Mouse (Mus musculus): ENCODE results near the gene Ddx52.

Ddx52 gene

DNA sequence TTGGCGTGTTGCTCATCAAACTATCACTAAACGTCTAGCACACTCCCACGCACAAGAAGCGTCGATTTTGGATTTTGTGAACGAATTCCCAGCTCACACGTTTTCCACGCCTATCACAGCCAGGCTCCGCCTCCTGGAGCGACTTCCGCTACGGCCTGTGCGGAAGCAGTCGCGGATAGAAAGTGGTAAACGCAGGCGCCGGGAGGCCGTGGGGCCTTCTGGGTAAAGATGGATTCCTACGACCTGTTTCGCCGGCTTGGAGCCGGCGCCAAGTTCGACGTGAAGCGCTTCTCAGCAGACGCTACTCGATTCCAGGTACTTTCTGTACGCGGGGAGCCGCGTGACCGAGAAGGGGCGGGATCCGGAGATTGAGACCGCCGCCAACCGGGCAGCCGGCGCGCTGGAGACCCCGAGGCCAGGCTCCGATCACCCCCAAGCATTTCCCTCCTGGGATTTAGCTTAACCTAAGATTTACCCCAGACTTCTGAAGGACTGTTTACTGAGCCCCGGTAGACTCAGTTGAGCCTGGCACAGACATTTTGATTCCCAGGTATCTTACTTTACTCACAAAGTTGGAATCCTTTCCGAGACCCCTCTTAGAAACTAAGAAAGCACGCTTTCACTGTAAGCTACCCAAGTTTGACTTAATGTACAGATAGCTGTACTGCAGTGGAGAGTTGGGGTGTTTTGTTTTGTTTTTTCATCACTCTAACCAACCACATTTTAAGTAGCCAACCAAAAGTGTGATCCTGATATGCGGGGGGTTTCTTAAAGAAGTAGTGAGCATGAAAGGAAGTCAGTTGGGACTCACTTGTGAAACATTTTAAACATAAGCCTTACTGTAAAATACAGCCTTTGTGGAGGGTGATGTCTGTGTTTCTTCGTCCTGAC is at the start of gene Ddx52:
TSS of gene Ddx52 (plus strand) at position 113 of the 891 bp plus-strand sequence.
- in situ Hi-C loops (cut with MboI, MseI) = no loop called here

DNA sequence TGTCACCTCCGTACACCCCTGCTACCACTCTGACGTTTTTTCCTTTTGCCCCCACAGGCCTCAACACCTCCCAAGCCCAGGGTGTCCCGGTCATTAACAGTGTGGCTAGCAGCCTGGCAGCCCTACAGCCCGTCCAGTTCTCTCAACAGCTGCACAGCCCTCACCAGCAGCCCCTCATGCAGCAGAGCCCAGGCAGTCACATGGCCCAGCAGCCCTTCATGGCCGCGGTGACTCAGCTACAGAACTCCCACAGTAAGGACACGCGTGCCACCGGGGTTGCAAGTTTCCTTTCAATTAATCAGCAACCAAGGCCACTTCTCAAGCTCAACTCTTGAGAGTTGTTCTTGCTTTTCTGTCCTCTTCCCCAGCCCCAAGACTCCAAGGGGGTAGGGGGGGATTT is 48.5 kb upstream of the Ddx52 start:
- in situ Hi-C loops (cut with MboI, MseI) = no loop called here

DNA sequence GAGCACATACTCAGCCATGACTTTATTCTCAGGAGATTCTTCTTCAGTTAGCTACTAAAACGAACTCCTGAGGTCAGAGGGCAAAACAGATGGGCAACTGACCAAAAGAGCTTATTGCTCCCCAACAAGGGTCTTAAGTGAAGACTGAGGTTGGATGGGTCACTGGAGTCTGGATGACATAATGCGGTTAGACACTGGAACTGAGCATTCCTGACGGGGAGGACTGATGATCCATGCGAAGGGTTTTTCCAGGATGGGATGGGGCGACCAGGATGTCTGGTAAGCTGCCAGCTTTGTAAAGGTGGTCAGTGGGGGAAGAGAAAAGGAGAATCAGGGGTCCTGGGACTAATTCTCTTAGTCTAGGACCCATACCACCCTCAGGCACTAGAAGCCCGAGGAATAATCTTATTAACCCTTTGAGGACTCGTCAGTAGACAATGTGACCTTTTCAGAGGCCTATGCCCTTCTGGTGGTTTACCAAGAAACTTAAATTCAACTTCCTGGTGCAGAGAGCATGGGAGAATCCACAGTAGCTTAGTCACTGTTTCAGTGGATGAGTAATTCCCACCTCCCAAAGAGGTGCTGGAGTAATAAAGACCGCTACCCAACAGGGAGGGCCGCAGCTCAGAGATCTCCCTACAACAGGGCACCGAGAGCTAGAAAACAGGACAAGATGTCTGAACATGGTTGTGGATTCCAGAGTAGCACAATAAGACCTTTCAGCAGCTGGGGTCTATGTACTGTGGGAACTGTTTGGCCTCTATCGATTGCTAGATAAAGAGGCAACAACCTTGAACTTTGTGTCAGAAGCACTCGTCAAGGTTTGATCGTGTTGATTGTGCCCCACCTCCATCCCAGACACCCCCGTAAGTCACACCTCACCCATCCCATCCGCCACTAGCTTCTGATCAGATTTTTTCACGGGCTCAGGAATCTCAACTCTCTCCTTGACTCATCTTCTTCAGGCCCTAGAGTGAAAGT is 45.1 kb upstream of the Ddx52 start:
- in situ Hi-C loops (cut with MboI, MseI) = no loop called here

DNA sequence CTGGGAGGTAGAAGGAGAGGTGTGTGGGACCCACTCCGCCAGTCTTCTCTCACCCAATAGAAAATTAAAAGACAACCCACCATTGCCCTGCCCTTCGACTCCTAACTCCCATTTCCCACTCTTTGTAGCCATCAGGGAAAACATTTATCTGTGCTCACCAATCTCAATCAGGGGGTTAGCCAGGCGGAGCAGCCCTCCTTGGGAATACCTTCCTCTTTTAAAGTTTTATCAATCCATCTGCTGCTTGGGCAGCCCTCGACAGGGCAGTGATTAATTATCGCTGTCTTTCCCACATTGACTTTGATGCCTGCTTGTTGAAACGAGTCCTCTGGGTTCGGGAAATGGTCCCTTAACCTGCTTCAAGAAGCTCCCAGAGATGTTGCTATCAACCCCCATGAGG is 44.3 kb upstream of the Ddx52 start:
- in situ Hi-C loops (cut with MboI, MseI) = no loop called here

DNA sequence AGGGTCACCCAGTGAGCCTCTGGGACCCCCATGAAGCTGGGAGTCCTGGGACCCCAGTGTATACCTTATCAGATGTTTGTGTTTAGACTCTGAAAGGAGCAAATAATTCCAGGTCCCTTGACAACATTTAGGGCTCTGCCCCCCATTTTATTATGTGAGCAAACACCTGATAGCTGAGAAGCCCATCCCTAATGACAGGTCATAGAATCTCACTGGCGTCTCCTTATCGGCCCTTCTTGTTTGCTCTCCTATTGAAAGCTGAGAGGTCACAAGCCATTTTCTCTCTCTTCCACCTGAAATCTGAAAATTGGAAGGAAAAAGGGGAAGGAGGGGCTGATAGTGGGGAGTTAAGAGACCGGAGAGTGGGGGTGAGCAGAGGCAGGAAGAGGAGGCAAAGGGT is 39.0 kb upstream of the Ddx52 start:
- in situ Hi-C loops (cut with MboI, MseI) = no loop called here

DNA sequence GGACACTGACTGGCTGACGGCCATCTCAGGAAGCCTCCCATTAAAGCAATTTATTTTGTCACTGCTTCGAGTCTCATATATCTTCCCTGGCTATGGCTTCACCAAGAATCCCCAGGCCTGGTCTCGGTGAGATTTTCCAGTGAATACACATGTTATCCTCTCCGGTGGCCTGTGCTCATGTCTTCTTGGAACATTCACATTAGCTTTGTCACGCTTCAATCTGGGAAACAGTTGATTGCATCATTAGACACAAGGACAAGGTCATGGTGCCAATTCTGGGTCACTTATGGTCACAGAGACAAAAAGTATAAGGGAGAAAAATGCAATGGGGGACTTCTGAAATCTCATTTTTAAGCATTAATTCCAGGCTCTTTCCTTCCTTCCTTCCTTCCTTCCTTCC is 36.1 kb upstream of the Ddx52 start:
- in situ Hi-C loops (cut with MboI, MseI) = no loop called here

DNA sequence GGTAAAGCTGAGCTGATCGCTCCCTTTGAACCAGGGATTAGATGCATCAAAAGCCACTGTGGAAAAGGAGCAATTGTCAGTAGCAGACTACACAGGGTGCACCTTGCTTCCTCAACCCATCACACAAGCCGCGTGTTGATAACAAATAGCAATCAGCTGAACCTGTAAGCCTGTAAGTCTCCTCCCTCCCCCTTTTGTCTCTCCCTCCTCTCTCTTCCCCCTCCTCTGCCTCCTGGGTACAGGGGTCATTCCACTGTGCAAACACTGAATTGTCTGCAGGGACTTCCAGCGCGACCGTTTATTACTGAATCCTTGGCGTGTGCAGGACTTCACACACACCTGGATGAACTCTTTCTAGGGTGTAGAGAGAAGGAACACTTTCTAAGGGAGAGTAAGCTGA is 33.5 kb upstream of the Ddx52 start:
- in situ Hi-C loops (cut with MboI, MseI) = no loop called here

DNA sequence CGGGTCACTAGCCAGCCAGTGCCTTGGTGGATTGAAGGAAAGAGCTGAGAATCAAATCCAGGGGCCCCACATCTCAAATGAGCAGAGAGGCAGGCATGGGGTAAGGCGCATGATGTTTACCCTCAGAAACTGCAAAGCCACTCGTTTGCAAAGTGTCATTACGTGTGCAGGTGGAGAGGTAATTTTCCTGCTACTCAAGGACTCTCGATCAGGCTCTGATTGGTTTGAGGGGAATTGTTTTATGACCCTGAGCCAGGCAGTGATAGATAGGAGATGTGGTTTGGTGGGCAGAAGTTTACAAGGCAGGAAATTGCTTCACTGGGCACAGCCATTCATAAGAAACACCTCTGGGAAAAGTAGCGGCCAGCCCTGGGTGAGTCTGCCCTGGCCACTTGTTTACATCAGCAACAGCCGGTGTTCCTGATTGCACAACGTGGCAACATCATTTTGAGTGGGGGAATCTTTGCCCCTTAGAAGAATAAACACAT is 28.0 kb upstream of the Ddx52 start:
- in situ Hi-C loops (cut with MboI, MseI) = no loop called here

DNA sequence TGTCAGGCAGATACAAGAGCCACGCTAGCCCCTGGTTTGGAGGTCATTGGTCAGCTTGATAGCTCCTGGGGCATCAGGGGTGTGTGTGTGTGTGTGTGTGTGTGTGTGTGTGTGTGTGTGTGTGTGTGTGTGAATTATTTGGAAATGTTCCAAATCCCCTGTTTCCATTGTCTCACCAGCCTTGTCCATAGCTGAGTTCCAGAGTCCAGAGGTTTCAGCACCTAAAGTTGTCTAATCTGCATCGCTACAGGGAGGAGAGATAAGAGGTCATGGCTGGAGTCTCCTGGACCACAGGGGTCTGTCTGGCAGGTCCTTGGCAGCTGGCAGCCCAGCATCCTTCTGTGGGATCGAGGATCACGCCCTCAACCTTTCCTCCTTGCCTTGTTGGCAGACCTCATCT is 27.4 kb upstream of the Ddx52 start:
- in situ Hi-C loops (cut with MboI, MseI) = no loop called here

DNA sequence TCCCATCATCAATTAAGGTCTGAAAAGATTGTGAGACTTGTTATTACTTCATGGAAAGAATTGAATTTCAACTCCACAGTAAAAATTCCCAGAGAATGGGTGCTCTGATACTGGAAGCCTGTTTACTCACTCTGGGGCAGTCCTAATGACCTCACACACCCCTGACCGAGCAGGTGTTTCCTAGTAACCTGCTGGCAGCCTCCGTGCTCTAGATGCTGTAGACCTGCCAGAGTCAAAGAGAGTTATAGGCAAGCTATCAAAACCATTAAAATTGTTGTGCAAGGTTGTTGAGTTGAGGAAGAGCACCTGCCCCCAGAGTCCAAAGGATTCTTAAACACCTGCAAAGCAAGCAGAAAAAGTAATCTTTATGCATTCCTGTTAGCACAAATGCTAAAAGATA is 19.3 kb upstream of the Ddx52 start:
- in situ Hi-C loops (cut with MboI, MseI) = no loop called here

DNA sequence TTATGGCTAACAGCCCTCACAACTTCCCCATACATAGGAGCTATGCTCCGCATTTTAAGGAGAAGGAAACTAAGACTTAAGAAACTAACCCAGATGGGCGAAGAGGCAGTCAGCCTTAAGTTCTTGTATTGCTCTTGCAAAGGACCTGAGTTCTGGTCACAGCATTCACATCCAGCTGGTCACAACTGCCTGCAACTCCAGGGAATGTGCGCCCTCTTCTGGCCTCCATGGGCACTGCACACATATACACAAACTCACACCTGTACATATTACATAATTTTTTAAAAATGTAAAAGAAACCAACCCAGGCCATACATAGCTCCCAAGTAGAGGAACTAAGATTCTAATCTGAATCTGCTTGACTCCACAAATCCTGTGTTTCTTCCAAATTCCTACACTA is 14.8 kb upstream of the Ddx52 start:
- in situ Hi-C loops (cut with MboI, MseI) = loop anchor here (5.0 kb wide), 1 partner anchor 125 kb away; no protein-coding TSS in a partner anchor

DNA sequence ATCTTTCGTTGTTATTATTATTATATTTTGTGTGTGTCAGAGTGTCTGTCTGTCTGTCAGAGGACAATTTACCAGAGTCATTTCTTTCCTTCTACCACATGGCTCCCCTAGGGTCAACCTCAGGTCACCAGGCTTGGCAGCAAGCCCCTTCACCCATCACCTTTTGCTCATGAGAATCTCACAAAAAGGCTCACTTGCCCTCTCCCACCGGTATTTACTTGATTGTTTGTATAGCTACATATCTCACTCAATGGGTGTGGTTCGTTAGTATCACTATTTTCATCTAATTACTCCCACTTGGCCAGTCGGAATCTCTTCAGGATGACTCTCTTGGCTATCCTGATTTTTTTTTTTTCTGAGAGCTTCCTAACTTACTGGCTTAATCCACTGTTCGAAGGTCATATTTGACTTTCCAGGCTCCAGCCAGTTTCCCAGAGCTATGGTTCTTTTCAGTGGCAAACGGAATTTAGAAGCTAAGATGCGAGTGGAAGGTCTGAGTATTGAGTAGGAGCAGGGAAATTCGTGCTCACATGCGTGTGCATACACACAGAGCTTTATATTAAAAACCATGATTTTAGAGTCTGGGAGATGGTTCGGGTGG is 9.3 kb upstream of the Ddx52 start:
- in situ Hi-C loops (cut with MboI, MseI) = no loop called here

DNA sequence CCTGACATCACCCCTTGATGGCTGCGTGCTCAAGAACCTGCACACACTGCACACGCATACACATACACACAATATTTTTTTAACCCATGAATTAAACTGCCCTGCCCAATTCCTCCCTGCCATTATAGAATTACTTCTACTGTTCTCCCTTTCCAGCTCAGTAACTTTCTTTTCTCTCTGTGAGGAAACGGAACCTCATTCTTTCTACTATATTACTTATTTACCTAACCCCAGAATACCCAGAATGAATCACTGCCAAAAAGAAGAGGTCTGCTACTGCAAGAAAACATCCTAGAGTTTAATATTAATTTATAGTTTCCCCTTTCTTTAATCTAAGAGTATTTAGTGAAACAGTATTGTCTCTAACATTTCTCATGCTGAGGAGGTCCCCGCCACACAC is 8.5 kb upstream of the Ddx52 start:
- in situ Hi-C loops (cut with MboI, MseI) = no loop called here

DNA sequence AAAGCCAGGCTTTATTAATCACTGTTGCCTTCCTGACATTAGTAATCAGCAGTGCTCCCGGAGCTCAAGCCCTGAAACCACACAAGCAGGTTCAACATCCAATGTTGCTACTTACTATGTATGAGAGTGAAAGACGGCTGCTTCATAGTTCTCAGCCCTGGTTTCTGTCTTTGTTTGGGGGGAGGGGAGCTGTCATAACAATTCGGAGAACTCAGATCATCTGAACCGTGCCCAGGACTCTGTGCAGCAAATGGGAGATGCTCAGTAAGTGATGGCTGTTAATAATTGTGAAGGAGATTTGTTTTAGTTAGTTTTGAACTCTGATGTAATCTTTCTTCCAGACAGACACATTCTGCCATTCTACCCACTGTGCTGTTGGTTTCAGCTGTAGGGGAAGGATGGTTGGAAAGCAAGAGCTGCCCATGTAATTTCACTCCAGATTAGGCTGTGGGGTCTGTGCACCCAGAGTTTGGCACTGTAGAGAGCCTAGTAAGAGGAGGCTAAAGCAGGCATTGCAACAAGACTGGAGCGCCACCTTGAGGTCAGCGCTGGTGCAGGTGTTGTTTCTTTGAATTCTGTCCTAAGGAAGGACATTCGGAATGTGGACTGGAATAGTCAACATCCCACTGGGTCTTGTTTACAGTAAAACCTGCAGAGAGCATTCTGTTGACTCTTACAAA is 5.7 kb upstream of the Ddx52 start:
- in situ Hi-C loops (cut with MboI, MseI) = no loop called here

DNA sequence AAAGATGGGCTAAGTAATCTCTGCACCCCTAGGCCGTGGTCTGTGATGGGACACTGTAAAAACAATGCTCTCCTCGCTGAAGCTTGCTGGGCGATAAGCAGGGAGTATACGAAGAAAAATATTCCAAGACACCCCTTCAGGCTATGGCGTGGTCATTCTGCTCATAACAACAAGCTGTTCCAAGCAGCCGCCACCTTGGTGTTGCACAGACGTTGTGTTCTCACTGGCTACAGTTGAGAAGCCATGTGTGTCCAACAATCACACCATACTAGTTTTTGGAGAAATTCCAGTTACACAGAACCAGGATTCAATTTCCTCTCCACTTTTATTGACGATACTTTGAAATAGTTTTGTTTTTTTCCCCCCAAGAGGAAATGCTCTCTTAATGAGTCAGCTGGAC is 3.3 kb upstream of the Ddx52 start:
- in situ Hi-C loops (cut with MboI, MseI) = no loop called here

DNA sequence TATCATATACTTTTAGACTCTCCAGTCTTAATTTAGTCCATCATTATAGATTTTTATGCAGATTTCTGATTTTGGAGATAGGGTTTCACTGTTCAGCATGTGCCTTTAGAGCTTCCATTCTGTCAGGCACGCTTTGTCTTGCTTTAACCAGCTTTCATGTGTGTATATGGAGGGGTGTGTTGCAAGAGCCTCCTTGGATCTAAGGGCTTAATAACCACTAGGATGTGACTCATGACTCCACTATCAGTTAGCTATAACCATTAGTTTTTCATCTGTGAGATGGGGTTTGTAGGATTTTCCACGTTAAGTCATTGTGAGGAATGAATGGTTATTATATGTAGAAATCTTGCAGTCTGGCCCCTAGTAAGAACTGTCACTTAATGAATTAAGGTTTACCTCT is 15.0 kb downstream of the Ddx52 start:
- in situ Hi-C loops (cut with MboI, MseI) = no loop called here

DNA sequence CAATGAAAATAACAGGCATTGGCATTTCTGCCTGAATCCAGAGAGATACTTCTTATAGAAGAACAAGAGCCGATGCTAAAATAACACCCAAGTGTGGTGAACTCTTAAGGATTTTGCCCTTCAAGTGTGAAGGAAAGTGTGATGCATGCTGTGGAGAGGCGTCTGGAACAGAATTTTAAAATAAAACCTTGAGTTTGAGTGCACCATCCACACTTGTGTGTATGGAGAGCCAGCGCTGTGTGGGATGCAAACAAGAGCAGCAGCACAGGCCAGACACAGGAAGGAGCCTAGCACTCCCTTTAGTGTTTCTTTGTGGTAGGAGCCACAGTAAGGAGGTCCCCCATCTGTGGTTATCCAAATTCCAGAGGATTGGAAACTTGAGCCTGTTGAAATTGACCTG is 20.1 kb downstream of the Ddx52 start:
- in situ Hi-C loops (cut with MboI, MseI) = no loop called here

DNA sequence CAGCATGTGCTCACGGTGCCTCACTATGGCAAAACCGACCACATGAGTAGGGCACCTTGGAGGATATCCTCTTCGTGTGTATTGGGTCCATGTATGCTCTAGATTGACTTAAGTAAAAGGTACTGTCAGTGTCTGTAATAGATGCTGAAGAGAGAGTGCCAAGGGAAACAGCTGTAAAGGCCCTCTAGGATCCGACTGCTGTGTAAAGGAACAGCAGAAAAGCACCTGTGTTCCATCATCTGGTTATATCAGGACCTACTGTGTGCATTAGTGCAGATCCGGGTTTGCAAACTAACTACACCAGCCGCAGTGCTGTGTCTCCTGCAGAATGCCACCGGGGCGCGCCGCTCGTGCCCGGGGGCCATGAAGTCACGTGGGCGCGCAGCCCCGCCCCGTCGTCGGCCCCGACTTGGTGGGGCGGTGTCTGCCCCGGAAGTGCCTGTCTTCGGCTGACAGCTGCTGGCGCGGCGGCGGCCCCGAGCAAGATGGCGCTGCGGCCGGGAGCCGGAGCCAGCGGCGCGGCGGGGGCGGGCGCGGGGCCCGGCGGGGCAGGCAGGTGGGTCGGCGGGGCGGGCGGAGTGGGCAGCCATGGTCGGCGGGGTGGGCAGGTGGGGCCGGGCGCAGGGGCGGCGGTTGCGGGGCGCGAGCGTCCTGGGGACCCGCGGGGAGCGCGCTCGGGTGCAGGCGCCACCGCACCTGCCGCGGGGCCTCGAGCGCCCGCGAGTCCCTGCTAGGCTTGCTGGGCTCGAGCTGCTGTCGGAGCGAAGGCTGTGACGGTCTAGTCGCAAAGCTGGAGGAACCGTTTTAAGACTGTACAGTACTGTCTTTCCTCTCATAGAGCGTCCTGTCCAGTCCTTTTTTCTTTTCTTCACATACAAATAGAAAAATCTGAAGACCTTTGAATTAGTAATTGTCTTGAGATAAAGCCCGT is 22.4 kb downstream of the Ddx52 start, which contains the start of gene Synrg:
TSS of gene Synrg (plus strand) at position 438 of the 931 bp plus-strand sequence.
- in situ Hi-C loops (cut with MboI, MseI) = no loop called here

DNA sequence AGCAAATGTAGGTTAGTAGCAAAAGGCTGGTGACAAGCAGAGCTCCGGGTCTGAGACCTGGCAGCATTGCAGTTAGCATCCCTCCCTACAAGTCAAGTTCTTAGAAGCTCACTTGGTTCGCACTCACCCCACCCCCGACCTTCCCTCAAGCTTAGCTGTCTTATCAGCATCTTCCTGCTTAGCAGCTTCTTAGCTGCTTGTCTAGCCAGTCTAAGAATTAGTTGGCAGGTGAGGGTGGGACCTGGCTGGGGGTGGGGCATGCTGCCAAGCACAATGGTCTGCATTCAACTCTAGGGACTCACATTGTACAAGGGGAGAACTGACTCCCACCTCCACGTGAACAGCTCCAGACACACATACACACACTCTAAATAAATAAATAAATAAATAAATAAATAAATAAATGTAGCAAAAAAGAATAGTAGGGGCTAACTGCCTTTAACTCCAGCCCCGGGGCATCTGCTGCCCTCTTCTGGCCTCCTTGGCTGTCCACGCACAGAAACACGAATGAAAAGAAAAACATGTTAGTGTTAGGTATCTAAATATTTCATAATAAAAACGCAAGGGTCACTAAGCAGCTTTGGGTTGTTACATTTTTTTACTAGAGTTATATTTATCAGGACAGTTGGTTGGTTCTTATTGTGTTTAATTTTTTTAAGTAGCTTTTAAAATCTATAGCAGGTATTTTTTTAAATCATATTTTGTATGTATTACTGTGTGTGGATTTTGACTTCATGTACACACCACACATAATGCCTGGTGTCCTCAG is 25.8 kb downstream of the Ddx52 start:
- in situ Hi-C loops (cut with MboI, MseI) = no loop called here
